Mouse (Mus musculus) myocyte (in vitro differentiated cells): Measurements from ENCODE around the gene Fam166a. TPM values are rescaled to one million over a fixed set of nuclear protein-coding genes. Genes with fewer than 3 reads are reported as not detected.

Experiments
- H3K27me3 ChIP-seq: one replicate; pipeline ENCODE4 v1.6.1; 2011; ENCODE audit not compliant: control insufficient read depth, insufficient read depth, insufficient read length
- H3K36me3 ChIP-seq: one replicate; pipeline ENCODE4 v1.6.1; 2011; ENCODE audit not compliant: control insufficient read depth, insufficient read depth
- H3K4me2 ChIP-seq: one replicate; pipeline ENCODE4 v1.6.1; 2011; ENCODE audit warnings: low read depth, control low read depth
- H3K4me3 ChIP-seq: one replicate; pipeline ENCODE4 v1.5.1; 2011; ENCODE audit warnings: mild to moderate bottlenecking, control low read depth, moderate library complexity
- H3K79me2 ChIP-seq: one replicate; pipeline ENCODE4 v1.6.1; 2011; ENCODE audit not compliant: control insufficient read depth, insufficient read depth
- H3ac ChIP-seq: one replicate; pipeline ENCODE4 v1.6.1; 2011; ENCODE audit not compliant: control insufficient read depth, insufficient read length
- CEBPB ChIP-seq: IDR thresholded peaks from 2 replicates; pipeline ENCODE4 v1.6.1; 2011; ENCODE audit warnings: mild to moderate bottlenecking, moderate library complexity; ENCODE audit not compliant: poor library complexity, insufficient read depth, severe bottlenecking
- E2F4 ChIP-seq: IDR thresholded peaks from one replicate; pipeline ENCODE4 v1.6.1; 2011; ENCODE audit warnings: mild to moderate bottlenecking, control low read depth, moderate library complexity; ENCODE audit not compliant: insufficient read depth
- MAX ChIP-seq: IDR thresholded peaks from one replicate; pipeline ENCODE4 v1.6.1; 2011; ENCODE audit warnings: low read depth, mild to moderate bottlenecking, control low read depth
- MYOD1 ChIP-seq, 3 experiments: IDR thresholded peaks; one replicate each; pipeline ENCODE4 v1.6.1; 2011; ENCODE audit warnings: control low read depth in 2 of 3, low read depth in 2 of 3, mild to moderate bottlenecking in 2 of 3, moderate library complexity in 1 of 3; ENCODE audit not compliant: insufficient read length in 2 of 3, control insufficient read depth in 1 of 3
- MYOG ChIP-seq, 3 experiments: IDR thresholded peaks; one replicate each; pipeline ENCODE4 v1.6.1; 2011; ENCODE audit warnings: control low read depth in 2 of 3, low read depth in 2 of 3, mild to moderate bottlenecking in 2 of 3; ENCODE audit not compliant: insufficient read length in 2 of 3, control insufficient read depth in 1 of 3, insufficient read depth in 1 of 3
- POLR2A ChIP-seq: IDR thresholded peaks from one replicate; pipeline ENCODE4 v1.6.1; 2011; ENCODE audit warnings: low read depth, mild to moderate bottlenecking, control low read depth, moderate library complexity; ENCODE audit not compliant: insufficient read length
- POLR2AphosphoS2 ChIP-seq: IDR thresholded peaks from one replicate; pipeline ENCODE4 v1.6.1; 2011; ENCODE audit warnings: low read depth, control low read depth; ENCODE audit not compliant: insufficient read length
- REST ChIP-seq: IDR thresholded peaks from one replicate; pipeline ENCODE4 v1.6.1; 2011; ENCODE audit warnings: mild to moderate bottlenecking, control low read depth, moderate library complexity; ENCODE audit not compliant: insufficient read depth, insufficient read length
- SRF ChIP-seq: IDR thresholded peaks from one replicate; pipeline ENCODE4 v1.6.1; 2011; ENCODE audit warnings: low read depth; ENCODE audit not compliant: control insufficient read depth, insufficient read length
- TCF12 ChIP-seq: IDR thresholded peaks from one replicate; pipeline ENCODE4 v1.6.1; 2011; ENCODE audit warnings: mild to moderate bottlenecking, control low read depth; ENCODE audit not compliant: poor library complexity, insufficient read depth, severe bottlenecking
- TCF3 ChIP-seq: IDR thresholded peaks from one replicate; pipeline ENCODE4 v1.6.1; 2011; ENCODE audit warnings: low read depth, control low read depth; ENCODE audit not compliant: insufficient read length
- USF1 ChIP-seq: IDR thresholded peaks from one replicate; pipeline ENCODE4 v1.6.1; 2011; ENCODE audit warnings: low read depth, mild to moderate bottlenecking, control low read depth, moderate library complexity
- polyA plus RNA-seq: library from polyadenylated mRNA; unstranded; fragments of >200 nt; fragmentation: generic; extraction: Trizol; gene quantifications from one replicate; pipeline ENCODE4 v1.2.1, GENCODE M21; 2012; ENCODE audit warnings: missing spikeins

The Fam166a gene
- polyA plus RNA-seq, 1 experiment: 0.48 TPM

GRCm38 (mm10) chr2:25224492-25224765, 5.9 kb downstream of the Fam166a start, which contains the start of gene Tubb4b:
Gene Tubb4b (minus strand): TSS chr2:25224702.
- H3ac ChIP-seq: peak within 1 kb of the TSS; percentile 59
- peaks cover 23% of the 10 kb centered on the region for H3K36me3 ChIP-seq
- peak within 1 kb of the TSS; percentile 99 for H3K4me3 ChIP-seq
- H3K4me2 ChIP-seq: peak within 1 kb of the TSS; percentile 99
- TF ChIP-seq MYOD1 (IDR thresholded peaks at IDR 0.05; ENCODE audit: control insufficient read depth in 1 of 3, insufficient read length in 2 of 3, low read depth in 2 of 3) (peak in 2 of 3 experiments; percentile 45 to 68), USF1 (no peak), CEBPB (no peak), MAX (no peak), E2F4 (no peak), REST (peak; percentile 51), TCF3 (peak; percentile 31), SRF (no peak), TCF12 (no peak), MYOG (IDR thresholded peaks at IDR 0.05; ENCODE audit: control insufficient read depth in 1 of 3, insufficient read depth in 1 of 3, insufficient read length in 2 of 3, low read depth in 2 of 3) (peak in 2 of 3 experiments; percentile 25 to 71), POLR2AphosphoS2 (peak; percentile 96), POLR2A (peak; percentile 89)
- H3K27me3 ChIP-seq: no peaks in the 10 kb centered on the region
- H3K79me2 ChIP-seq: peaks cover 11% of the 10 kb centered on the region

GRCm38 (mm10) chr2:25224766-25225752, 6.5 kb downstream of the Fam166a start:
- peak in 2 of 3 experiments; percentile 45 to 54 for TF ChIP-seq MYOD1 (IDR thresholded peaks at IDR 0.05; ENCODE audit: control insufficient read depth in 1 of 3, insufficient read length in 2 of 3, low read depth in 2 of 3)
- no peak for TF ChIP-seq USF1
- peak; percentile 32 for TF ChIP-seq E2F4
- TF ChIP-seq MYOG (IDR thresholded peaks at IDR 0.05; ENCODE audit: control insufficient read depth in 1 of 3, insufficient read depth in 1 of 3, insufficient read length in 2 of 3, low read depth in 2 of 3): peak in 2 of 3 experiments; percentile 33 to 44
- no peak for TF ChIP-seq CEBPB
- peak; percentile 58 for TF ChIP-seq POLR2A
- TF ChIP-seq REST: no peak
- peak; percentile 77 for TF ChIP-seq POLR2AphosphoS2
- Histone ChIP-seq H3K27me3 (peaks cover 3% of the 10 kb centered on the region), H3K79me2 (peaks cover 11% of the 10 kb centered on the region)

GRCm38 (mm10) chr2:25225811-25226379, 7.3 kb downstream of the Fam166a start:
- Histone ChIP-seq H3K4me2 (peak overlapping the region; percentile 76), H3K36me3 (peaks cover 23% of the 10 kb centered on the region), H3K4me3 (peak overlapping the region; percentile 99), H3K27me3 (peaks cover 11% of the 10 kb centered on the region), H3K79me2 (peaks cover 11% of the 10 kb centered on the region), H3ac (no peak overlapping the region)
- TF ChIP-seq REST (no peak), CEBPB (no peak), E2F4 (no peak), MYOD1 (IDR thresholded peaks at IDR 0.05; ENCODE audit: control insufficient read depth in 1 of 3, insufficient read length in 2 of 3, low read depth in 2 of 3) (no peak), TCF12 (no peak), POLR2A (no peak)

More at GRCm38 (mm10) chr2:25224766-25225752, 6.5 kb downstream of the Fam166a start:
- H3K36me3 ChIP-seq: peaks cover 23% of the 10 kb centered on the region
- H3ac ChIP-seq: peak overlapping the region; percentile 59
- peak overlapping the region; percentile 76 for H3K4me2 ChIP-seq
- H3K4me3 ChIP-seq: peak overlapping the region; percentile 99

- Histone ChIP-seq H3K4me3 (no peak overlapping the region), H3K4me2 (peak overlapping the region; percentile 45)
- TF ChIP-seq POLR2A: peak; percentile 47
- no peak for TF ChIP-seq TCF12
- no peak for TF ChIP-seq SRF
- no peak for TF ChIP-seq MAX
- peak; percentile 45 for TF ChIP-seq TCF3
- peak; percentile 70 to 97 (median 94) for TF ChIP-seq MYOG (IDR thresholded peaks at IDR 0.05; ENCODE audit: control insufficient read depth in 1 of 3, insufficient read depth in 1 of 3, insufficient read length in 2 of 3, low read depth in 2 of 3)
- no peak for TF ChIP-seq REST
- peak in 2 of 3 experiments; percentile 91 to 92 for TF ChIP-seq MYOD1 (IDR thresholded peaks at IDR 0.05; ENCODE audit: control insufficient read depth in 1 of 3, insufficient read length in 2 of 3, low read depth in 2 of 3)
- no peak for TF ChIP-seq CEBPB
- TF ChIP-seq POLR2AphosphoS2: no peak
- TF ChIP-seq E2F4: no peak
- no peak for TF ChIP-seq USF1
Observed at GRCm38 (mm10) chr2:25226864-25227263, 8.3 kb downstream of the Fam166a start.

More at GRCm38 (mm10) chr2:25226864-25227263, 8.3 kb downstream of the Fam166a start:
- Histone ChIP-seq H3K36me3 (peaks cover 15% of the 10 kb centered on the region), H3K27me3 (peaks cover 21% of the 10 kb centered on the region), H3K79me2 (peaks cover 11% of the 10 kb centered on the region), H3ac (no peak overlapping the region)
